Mouse (Mus musculus) right cerebral cortex, postnatal 10 days (tissue): ENCODE results near the gene Stk25.

Experiments
- DNase-seq, 2 experiments: peaks; one replicate each; pipeline ENCODE4 v3.0.0; 2021; ENCODE audit warnings: low spot score in 2 of 2

Stk25 gene

GRCm38 (mm10) chr1:93607090-93608083 is 51.1 kb downstream of the Stk25 start:
- no peak for DNase-seq

GRCm38 (mm10) chr1:93603921-93604320 is 54.5 kb downstream of the Stk25 start:
- DNase-seq = no peak

- no peak for DNase-seq
These were observed 55.5 kb downstream of the Stk25 start for GRCm38 (mm10) chr1:93602911-93603310.

GRCm38 (mm10) chr1:93595916-93596315 is 62.5 kb downstream of the Stk25 start:
- DNase-seq = no peak

GRCm38 (mm10) chr1:93593960-93594359 is 64.5 kb downstream of the Stk25 start:
- DNase-seq = no peak

- DNase-seq = no peak
These were observed 70.1 kb downstream of the Stk25 start for GRCm38 (mm10) chr1:93588346-93588745.

GRCm38 (mm10) chr1:93581545-93581944 is 76.9 kb downstream of the Stk25 start:
- no peak for DNase-seq

- DNase-seq = peak in 1 of 2 experiments; percentile 36
These were observed 80.6 kb downstream of the Stk25 start for GRCm38 (mm10) chr1:93577861-93578260.

GRCm38 (mm10) chr1:93577066-93577465 is 81.4 kb downstream of the Stk25 start:
- DNase-seq = no peak
